27 mouse cellular contexts compared by ENCODE assay signal in genomic region chr5:16098766-16099165, GRCm38 (mm10).
A peak's percentile ranks its signal among the peaks of the same experiment; 100 is the strongest.
DNase-seq lines count a peak whose midpoint lies in the region; ATAC-seq and TF ChIP-seq lines count a peak whose summit lies in the region.
"Had no signal": no experiment of that assay in that cellular context is flagged by ENCODE, and none has a peak within 500 bp of the region (broad histone marks: within the 10 kb centered on the region; RNA-seq: fewer than 3 reads in every experiment).

No protein-coding gene starts in this region.

- no peak for ATAC-seq in granulocyte monocyte progenitor cell, adult 5-6 weeks (replicated peaks; ENCODE audit: poor library complexity, severe bottlenecking)
- ATAC-seq in hindbrain, postnatal 0 days: no peak
- ATAC-seq: activated CD4-positive, CD25-positive, alpha-beta regulatory T cell, adult 4 months; CD4-positive, CD25-positive, alpha-beta regulatory T cell, adult 4 months; forebrain, embryonic 14.5 days; forebrain, embryonic 16.5 days; Patski had no signal

- H3K9me3 ChIP-seq in hindbrain, postnatal 0 days (ENCODE audit: low read length): no peaks in the 10 kb centered on the region
- H3K9me3 ChIP-seq: embryonic facial prominence, embryonic 13.5 days; embryonic facial prominence, embryonic 15.5 days; forebrain, embryonic 10.5 days; forebrain, embryonic 12.5 days; G1E had no signal

- H3K4me3 ChIP-seq in hindbrain, postnatal 0 days (ENCODE audit: low read length): no peak overlapping the region
- H3K4me3 ChIP-seq: embryonic facial prominence, embryonic 13.5 days; embryonic facial prominence, embryonic 15.5 days; erythroblast, embryonic 14.5 days; forebrain, embryonic 10.5 days; forebrain, embryonic 12.5 days had no signal

- TF ChIP-seq CTCF in hindbrain, postnatal 0 days (IDR thresholded peaks at IDR 0.05; ENCODE audit: low read depth): no peak

- DNase-seq in adrenal gland, adult (ENCODE audit: inconsistent age in 2 of 2, low spot score in 1 of 2): peak; percentile 61 to 84
- no peak for DNase-seq in adrenal gland, postnatal 4 days (ENCODE audit: low spot score in 2 of 2)
- DNase-seq in adrenal gland, postnatal 10 days: peak; percentile 26
- DNase-seq in adrenal gland, postnatal 25 days: peak; percentile 5
- DNase-seq in neural tube, embryonic 10.5 days (ENCODE audit: extremely low spot score, low spot score): no peak
- DNase-seq in hindbrain, postnatal 0 days (ENCODE audit: low spot score): no peak
- DNase-seq: B cell, adult 2 months; cerebellum, adult 11 months; cerebellum, adult 18-20 months; cerebellum, adult 8-10 months; cerebellum, adult 9-11 months; cerebellum, postnatal 14 days; cerebellum, postnatal 36 days; embryo, embryonic 11 days had no signal

- WGBS in hindbrain, postnatal 0 days: 74% methylated on average over 2 of the region's 2 CpGs

- no peaks in the 10 kb centered on the region for H3K4me1 ChIP-seq in hindbrain, postnatal 0 days (ENCODE audit: insufficient read depth, low read length)
- H3K4me1 ChIP-seq: embryonic facial prominence, embryonic 15.5 days; forebrain, embryonic 10.5 days; forebrain, embryonic 12.5 days had no signal

- H3K9ac ChIP-seq in hindbrain, postnatal 0 days (replicated peaks; ENCODE audit: low read length): no peak overlapping the region
- H3K9ac ChIP-seq: embryonic facial prominence, embryonic 13.5 days; embryonic facial prominence, embryonic 15.5 days; forebrain, embryonic 12.5 days had no signal

- H3K36me3 ChIP-seq in hindbrain, postnatal 0 days (ENCODE audit: insufficient read depth, low read length): no peaks in the 10 kb centered on the region
- H3K36me3 ChIP-seq: embryonic facial prominence, embryonic 13.5 days; embryonic facial prominence, embryonic 15.5 days; forebrain, embryonic 10.5 days; forebrain, embryonic 12.5 days; G1E had no signal

- no peaks in the 10 kb centered on the region for H3K27me3 ChIP-seq in hindbrain, postnatal 0 days (ENCODE audit: insufficient read depth, low read length)
- H3K27me3 ChIP-seq: CH12.LX; embryonic facial prominence, embryonic 13.5 days; embryonic facial prominence, embryonic 15.5 days; forebrain, embryonic 12.5 days; Patski had no signal

- no peak overlapping the region for H3K4me2 ChIP-seq in hindbrain, postnatal 0 days (ENCODE audit: low read depth, low read length)
- H3K4me2 ChIP-seq: embryonic facial prominence, embryonic 13.5 days; embryonic facial prominence, embryonic 15.5 days; forebrain, embryonic 12.5 days had no signal

- no peak overlapping the region for H3K27ac ChIP-seq in hindbrain, postnatal 0 days
- H3K27ac ChIP-seq: embryonic facial prominence, embryonic 13.5 days; embryonic facial prominence, embryonic 15.5 days; forebrain, embryonic 10.5 days; forebrain, embryonic 12.5 days had no signal

Comparison
In these comparisons a context has a peak if more than half of its experiments do, and no peak if none do; other contexts are left out.
1. DNase-seq: peak in adrenal gland, adult (2 of 2), adrenal gland, postnatal 10 days (single experiment) and adrenal gland, postnatal 25 days (single experiment); none in adrenal gland, postnatal 4 days (0 of 2), neural tube, embryonic 10.5 days (single experiment) and hindbrain, postnatal 0 days (single experiment).